Mouse (Mus musculus): ENCODE data around the gene Nufip2. TPM values are rescaled to one million over a fixed set of nuclear protein-coding genes. Genes with fewer than 3 reads are reported as not detected.

The Nufip2 gene
- polyA plus RNA-seq, 2 experiments: 1.9 to 7.6 TPM

GRCm38 (mm10) chr11:77791241-77791727, 105.3 kb downstream of the Nufip2 start:
- no peak overlapping the region for H3K4me3 ChIP-seq (ENCODE audit: insufficient read depth in 1 of 2, low read depth in 2 of 2, low read length in 2 of 2)
- H3K36me3 ChIP-seq (replicated peaks; ENCODE audit: control insufficient read depth, insufficient read depth, low read depth): no peaks in the 10 kb centered on the region
- no peaks in the 10 kb centered on the region for H3K27me3 ChIP-seq (ENCODE audit: control insufficient read depth, insufficient read depth, low read length)
- peak; percentile 11; the same call in 1 of the 2 replicates for ATAC-seq (ENCODE audit: insufficient read depth)
- H3K4me1 ChIP-seq (replicated peaks; ENCODE audit: control insufficient read depth in 2 of 2, insufficient read depth in 2 of 2, low read length in 1 of 2): peaks cover 38 to 56% of the 10 kb centered on the region in 2 experiments
- no peak for TF ChIP-seq CTCF (IDR thresholded peaks at IDR 0.05; ENCODE audit: low read depth)
- H3K9me3 ChIP-seq (ENCODE audit: control insufficient read depth, low read length): no peaks in the 10 kb centered on the region
- H3K9ac ChIP-seq (replicated peaks): peak overlapping the region; percentile 49
- H3K27ac ChIP-seq: peak overlapping the region; percentile 30
- no peak for DNase-seq (ENCODE audit: low read depth in 3 of 3, low spot score in 3 of 3)
- 32% methylated on average over 8 of the region's 8 CpGs for WGBS (ENCODE audit: insufficient replicate concordance)
- peak overlapping the region; percentile 49 for H3K4me2 ChIP-seq (ENCODE audit: low read depth)

Other genes starting within 250 kb of the Nufip2 start
- 0.10 and 0.15 TPM in 2 replicates for gene Coro6, start 223.7 kb upstream of the Nufip2 start, polyA plus RNA-seq (2012; rRNA removed)
- 0.08 and 0.19 TPM in 2 replicates for gene Coro6, start 223.7 kb upstream of the Nufip2 start, polyA plus RNA-seq (2014; fragmentation: Nextera tagmentation; extraction: Ambion mirVana)
- gene Ankrd13b, start 196.5 kb upstream of the Nufip2 start, polyA plus RNA-seq (2012; rRNA removed): 4.1 and 4.8 TPM in 2 replicates
- 0.67 and 1.00 TPM in 2 replicates for gene Ankrd13b, start 196.5 kb upstream of the Nufip2 start, polyA plus RNA-seq (2014; fragmentation: Nextera tagmentation; extraction: Ambion mirVana)
- gene Git1, start 192.6 kb upstream of the Nufip2 start, polyA plus RNA-seq (2012; rRNA removed): 6.3 and 7.3 TPM in 2 replicates
- gene Git1, start 192.6 kb upstream of the Nufip2 start, polyA plus RNA-seq (2014; fragmentation: Nextera tagmentation; extraction: Ambion mirVana): 2.2 TPM in 2 replicates
- 0.76 and 1.1 TPM in 2 replicates for gene Abhd15, start 171.0 kb upstream of the Nufip2 start, polyA plus RNA-seq (2012; rRNA removed)
- gene Abhd15, start 171.0 kb upstream of the Nufip2 start, polyA plus RNA-seq (2014; fragmentation: Nextera tagmentation; extraction: Ambion mirVana): 2.3 and 2.7 TPM in 2 replicates
- gene Trp53i13, start 170.2 kb upstream of the Nufip2 start, polyA plus RNA-seq (2012; rRNA removed): 2.8 and 3.3 TPM in 2 replicates
- 3.5 and 4.2 TPM in 2 replicates for gene Trp53i13, start 170.2 kb upstream of the Nufip2 start, polyA plus RNA-seq (2014; fragmentation: Nextera tagmentation; extraction: Ambion mirVana)
- gene Gm10392, start 167.0 kb upstream of the Nufip2 start, polyA plus RNA-seq (2012; rRNA removed): not detected in 2 replicates
- not detected in 2 replicates for gene Gm10392, start 167.0 kb upstream of the Nufip2 start, polyA plus RNA-seq (2014; fragmentation: Nextera tagmentation; extraction: Ambion mirVana)
- gene Taok1, start 78.3 kb upstream of the Nufip2 start, polyA plus RNA-seq (2012; rRNA removed): 2.5 and 3.3 TPM in 2 replicates
- 4.0 and 5.1 TPM in 2 replicates for gene Taok1, start 78.3 kb upstream of the Nufip2 start, polyA plus RNA-seq (2014; fragmentation: Nextera tagmentation; extraction: Ambion mirVana)
- not detected in 2 replicates for gene Cryba1, start 39.1 kb downstream of the Nufip2 start, polyA plus RNA-seq (2012; rRNA removed)
- not detected in 2 replicates for gene Cryba1, start 39.1 kb downstream of the Nufip2 start, polyA plus RNA-seq (2014; fragmentation: Nextera tagmentation; extraction: Ambion mirVana)
- gene Myo18a, start 77.1 kb downstream of the Nufip2 start, polyA plus RNA-seq (2012; rRNA removed): 10.6 and 15.4 TPM in 2 replicates
- 13.5 and 14.3 TPM in 2 replicates for gene Myo18a, start 77.1 kb downstream of the Nufip2 start, polyA plus RNA-seq (2014; fragmentation: Nextera tagmentation; extraction: Ambion mirVana)
- gene Gm10277, start 101.6 kb downstream of the Nufip2 start, polyA plus RNA-seq (2012; rRNA removed): not detected in 2 replicates
- 0.11 and 0.18 TPM in 2 replicates for gene Gm10277, start 101.6 kb downstream of the Nufip2 start, polyA plus RNA-seq (2014; fragmentation: Nextera tagmentation; extraction: Ambion mirVana)
- 15.4 and 15.6 TPM in 2 replicates for gene Pipox, start 207.9 kb downstream of the Nufip2 start, polyA plus RNA-seq (2012; rRNA removed)
- 14.1 and 15.6 TPM in 2 replicates for gene Pipox, start 207.9 kb downstream of the Nufip2 start, polyA plus RNA-seq (2014; fragmentation: Nextera tagmentation; extraction: Ambion mirVana)
- gene Sez6, start 244.6 kb downstream of the Nufip2 start, polyA plus RNA-seq (2012; rRNA removed): 0.03 and 0.37 TPM in 2 replicates
- gene Sez6, start 244.6 kb downstream of the Nufip2 start, polyA plus RNA-seq (2014; fragmentation: Nextera tagmentation; extraction: Ambion mirVana): 0.05 TPM in 1 of 2 replicates, not detected in the other

All from liver, embryonic 14.5 days (tissue).